Mouse (Mus musculus): ENCODE measurements at regions not wholly inside any gene's neighbourhood (a gene's known extent, or its start where the extent isn't known, plus 50 kb on each side); places are given as distances from the start of the nearest gene placed in this dataset.

GRCm38 (mm10) chr2:50914176-50914575 lies 234.7 kb downstream of the Rnd3 start:
- Histone ChIP-seq H3K9ac (no peak overlapping the region), H3K27me3 (no peaks in the 10 kb centered on the region), H3K9me3 (no peaks in the 10 kb centered on the region), H3K27ac (0 out of 2 replicates have a peak overlapping the region, but pooled peaks have one; percentile 66), H3K4me3 (no peak overlapping the region), H3K36me3 (no peaks in the 10 kb centered on the region), H3K4me1 (replicated peaks) (peaks cover 27% of the 10 kb centered on the region), H3K4me2 (no peak overlapping the region)
- ATAC-seq (ENCODE audit: low FRiP score), result no peak

DNA sequence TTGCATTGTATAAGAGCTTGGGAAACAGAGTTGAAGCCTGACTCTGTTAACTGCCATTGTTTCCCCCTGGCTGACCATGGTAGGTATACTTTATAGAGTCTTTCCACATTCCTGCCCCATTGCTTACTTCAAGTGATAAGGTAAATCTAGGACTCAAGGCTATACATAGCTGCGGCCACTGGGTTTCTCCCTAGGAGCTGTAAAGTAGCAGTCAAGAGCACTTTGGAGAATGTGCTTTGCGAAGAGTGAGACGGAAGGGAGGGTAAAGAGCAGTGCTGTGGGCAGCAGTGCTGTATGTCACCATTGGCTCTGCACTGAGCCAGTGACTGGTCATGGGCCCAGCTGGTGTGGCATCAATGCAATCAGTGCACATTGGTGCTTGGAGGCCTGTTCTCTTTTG lies 240.1 kb downstream of the Rnd3 start:
- H3K27ac ChIP-seq, result no peak overlapping the region
- no peak for ATAC-seq (ENCODE audit: low FRiP score)
- no peak overlapping the region for H3K9ac ChIP-seq
- no peaks in the 10 kb centered on the region for H3K36me3 ChIP-seq
- peaks cover 4% of the 10 kb centered on the region for H3K4me1 ChIP-seq (replicated peaks)
- H3K27me3 ChIP-seq, result no peaks in the 10 kb centered on the region
- WGBS, result 87% methylated on average over 3 of the region's 3 CpGs
- H3K9me3 ChIP-seq, result no peaks in the 10 kb centered on the region
- no peak overlapping the region for H3K4me3 ChIP-seq
- no peak overlapping the region for H3K4me2 ChIP-seq

DNA sequence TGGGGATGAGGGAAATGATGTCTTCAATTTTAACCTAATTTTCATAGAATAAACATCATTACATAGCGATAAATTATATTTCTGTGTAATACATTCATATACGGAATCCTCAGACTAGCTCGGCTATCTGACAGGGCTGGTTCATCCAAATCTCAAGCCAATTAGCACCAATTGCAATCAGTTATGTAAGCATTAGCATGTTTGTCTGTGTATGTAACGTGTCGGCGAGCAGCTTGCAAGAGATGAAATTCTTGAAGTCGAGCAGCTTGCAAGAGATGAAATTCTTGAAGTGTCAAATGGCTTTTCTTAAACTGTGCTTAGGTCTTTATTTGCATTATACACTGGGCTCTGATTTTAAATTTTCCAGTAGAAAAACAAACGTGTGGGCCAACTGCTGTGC lies 246.2 kb downstream of the Rnd3 start:
- ATAC-seq (ENCODE audit: low FRiP score), result no peak
- 53% methylated on average over 8 of the region's 8 CpGs for WGBS

GRCm38 (mm10) chr2:50902220-50902619 lies 246.7 kb downstream of the Rnd3 start:
- H3K4me3 ChIP-seq, result no peak overlapping the region
- no peak for ATAC-seq (ENCODE audit: low FRiP score)
- WGBS, result 50% methylated on average over 9 of the region's 9 CpGs
- no peaks in the 10 kb centered on the region for H3K27me3 ChIP-seq
- H3K4me2 ChIP-seq, result peak overlapping the region; percentile 20
- H3K4me1 ChIP-seq (replicated peaks), result peaks cover 7% of the 10 kb centered on the region
- no peak overlapping the region for H3K27ac ChIP-seq
- H3K36me3 ChIP-seq, result no peaks in the 10 kb centered on the region
- no peaks in the 10 kb centered on the region for H3K9me3 ChIP-seq
- H3K9ac ChIP-seq, result no peak overlapping the region

More for the DNA sequence above, 246.2 kb downstream of the Rnd3 start:
- H3K9ac ChIP-seq, result no peak overlapping the region
- no peaks in the 10 kb centered on the region for H3K36me3 ChIP-seq
- no peaks in the 10 kb centered on the region for H3K9me3 ChIP-seq
- peak overlapping the region; percentile 20 for H3K4me2 ChIP-seq
- H3K27ac ChIP-seq, result no peak overlapping the region
- peaks cover 7% of the 10 kb centered on the region for H3K4me1 ChIP-seq (replicated peaks)
- H3K4me3 ChIP-seq, result no peak overlapping the region
- H3K27me3 ChIP-seq, result no peaks in the 10 kb centered on the region

DNA sequence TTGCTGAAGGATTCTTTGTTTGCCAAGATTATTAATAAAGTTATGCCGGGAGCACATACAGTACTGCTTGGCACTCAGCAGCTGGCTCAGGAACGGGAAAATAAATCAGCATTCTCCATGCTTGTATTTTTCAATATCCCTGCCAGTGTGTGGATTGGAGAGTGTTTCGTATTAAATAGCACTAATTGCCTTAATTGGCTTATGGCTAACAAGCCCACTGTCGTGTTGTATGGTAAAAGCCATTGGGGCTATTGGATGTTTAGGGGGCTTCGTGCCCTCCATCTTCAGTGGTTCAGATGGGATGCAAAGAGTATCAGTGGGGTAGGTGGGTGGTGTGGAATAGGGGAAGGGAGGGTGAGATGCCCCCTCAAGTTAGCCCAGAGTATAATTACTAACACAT lies 259.9 kb downstream of the Rnd3 start:
- Histone ChIP-seq H3K27ac (no peak overlapping the region), H3K4me1 (replicated peaks) (peaks cover 11% of the 10 kb centered on the region), H3K9me3 (no peaks in the 10 kb centered on the region), H3K36me3 (no peaks in the 10 kb centered on the region), H3K27me3 (0 out of 2 replicates have a peak, but pooled peaks cover 2% of the 10 kb centered on the region), H3K9ac (no peak overlapping the region), H3K4me2 (no peak overlapping the region), H3K4me3 (no peak overlapping the region)
- WGBS, result 60% methylated on average over 5 of the region's 5 CpGs
- peak; percentile 52; the same call in 1 of the 2 replicates for ATAC-seq (ENCODE audit: low FRiP score)

GRCm38 (mm10) chr2:50887954-50888353 lies 261.0 kb downstream of the Rnd3 start:
- H3K9me3 ChIP-seq, result no peaks in the 10 kb centered on the region
- H3K4me3 ChIP-seq, result no peak overlapping the region
- no peak overlapping the region for H3K4me2 ChIP-seq
- H3K4me1 ChIP-seq (replicated peaks), result peaks cover 11% of the 10 kb centered on the region
- H3K9ac ChIP-seq, result no peak overlapping the region
- 0 out of 2 replicates have a peak, but pooled peaks cover 2% of the 10 kb centered on the region for H3K27me3 ChIP-seq
- no peak overlapping the region for H3K27ac ChIP-seq
- no peak for ATAC-seq (ENCODE audit: low FRiP score)
- H3K36me3 ChIP-seq, result no peaks in the 10 kb centered on the region
- WGBS, result 86% methylated on average over 4 of the region's 4 CpGs

GRCm38 (mm10) chr2:50885924-50886315 lies 263.0 kb downstream of the Rnd3 start:
- H3K4me3 ChIP-seq, result no peak overlapping the region
- 39% methylated on average over 7 of the region's 7 CpGs for WGBS
- no peaks in the 10 kb centered on the region for H3K36me3 ChIP-seq
- ATAC-seq (ENCODE audit: low FRiP score), result no peak
- no peak overlapping the region for H3K9ac ChIP-seq
- H3K4me1 ChIP-seq (replicated peaks), result peaks cover 11% of the 10 kb centered on the region
- H3K9me3 ChIP-seq, result no peaks in the 10 kb centered on the region
- H3K27ac ChIP-seq, result no peak overlapping the region
- H3K27me3 ChIP-seq, result 0 out of 2 replicates have a peak, but pooled peaks cover 2% of the 10 kb centered on the region
- H3K4me2 ChIP-seq, result no peak overlapping the region

GRCm38 (mm10) chr2:50885280-50885923 lies 263.5 kb downstream of the Rnd3 start:
- H3K4me1 ChIP-seq (replicated peaks), result peaks cover 11% of the 10 kb centered on the region
- no peak overlapping the region for H3K27ac ChIP-seq
- ATAC-seq (ENCODE audit: low FRiP score), result no peak
- no peak overlapping the region for H3K4me3 ChIP-seq
- 0 out of 2 replicates have a peak, but pooled peaks cover 2% of the 10 kb centered on the region for H3K27me3 ChIP-seq
- no peaks in the 10 kb centered on the region for H3K9me3 ChIP-seq
- 78% methylated on average over 4 of the region's 4 CpGs for WGBS
- H3K4me2 ChIP-seq, result no peak overlapping the region
- H3K36me3 ChIP-seq, result no peaks in the 10 kb centered on the region
- H3K9ac ChIP-seq, result no peak overlapping the region

DNA sequence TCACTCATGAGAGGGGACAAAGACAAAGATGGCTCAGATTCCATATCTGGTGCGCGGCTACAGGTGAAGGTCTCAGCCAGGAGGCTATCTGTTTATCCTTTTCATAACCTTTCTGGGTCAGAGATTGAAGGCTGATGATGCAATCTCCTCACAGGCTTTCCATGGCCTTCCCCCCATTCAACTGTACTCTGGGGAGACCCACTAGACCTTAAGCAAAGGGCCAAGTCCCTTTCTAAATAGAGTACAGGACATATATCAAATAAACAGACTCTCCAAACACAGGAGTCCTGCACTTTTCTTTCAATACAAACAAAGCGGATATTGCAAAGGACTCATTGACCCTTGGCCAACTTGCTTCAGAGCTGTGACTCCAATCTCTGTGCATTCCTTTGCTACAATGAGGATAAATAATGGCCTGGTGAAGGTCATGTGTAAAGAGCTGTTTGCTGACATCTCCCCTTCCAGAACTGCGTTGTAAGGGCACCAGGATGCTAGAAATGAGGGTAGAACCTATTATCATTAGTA lies 267.3 kb downstream of the Rnd3 start:
- H3K27ac ChIP-seq, result no peak overlapping the region
- ATAC-seq (ENCODE audit: low FRiP score), result no peak

GRCm38 (mm10) chr2:50880806-50881205 lies 268.1 kb downstream of the Rnd3 start:
- no peaks in the 10 kb centered on the region for H3K36me3 ChIP-seq
- H3K4me3 ChIP-seq, result no peak overlapping the region
- no peaks in the 10 kb centered on the region for H3K9me3 ChIP-seq
- H3K4me1 ChIP-seq (replicated peaks), result peaks cover under 1% of the 10 kb centered on the region; the same call in 1 of the 2 replicates
- H3K27me3 ChIP-seq, result no peaks in the 10 kb centered on the region
- H3K4me2 ChIP-seq, result no peak overlapping the region
- no peak overlapping the region for H3K9ac ChIP-seq
- H3K27ac ChIP-seq, result no peak overlapping the region
- no peak for ATAC-seq (ENCODE audit: low FRiP score)
- WGBS, result 85% methylated on average over 4 of the region's 4 CpGs

More for the DNA sequence above, 267.3 kb downstream of the Rnd3 start:
- H3K4me3 ChIP-seq, result no peak overlapping the region
- no peaks in the 10 kb centered on the region for H3K27me3 ChIP-seq
- H3K36me3 ChIP-seq, result no peaks in the 10 kb centered on the region
- no peak overlapping the region for H3K4me2 ChIP-seq
- H3K9me3 ChIP-seq, result no peaks in the 10 kb centered on the region
- H3K9ac ChIP-seq, result no peak overlapping the region
- WGBS, result 78% methylated on average over 4 of the region's 4 CpGs
- H3K4me1 ChIP-seq (replicated peaks), result peaks cover 5% of the 10 kb centered on the region; the same call in 1 of the 2 replicates

DNA sequence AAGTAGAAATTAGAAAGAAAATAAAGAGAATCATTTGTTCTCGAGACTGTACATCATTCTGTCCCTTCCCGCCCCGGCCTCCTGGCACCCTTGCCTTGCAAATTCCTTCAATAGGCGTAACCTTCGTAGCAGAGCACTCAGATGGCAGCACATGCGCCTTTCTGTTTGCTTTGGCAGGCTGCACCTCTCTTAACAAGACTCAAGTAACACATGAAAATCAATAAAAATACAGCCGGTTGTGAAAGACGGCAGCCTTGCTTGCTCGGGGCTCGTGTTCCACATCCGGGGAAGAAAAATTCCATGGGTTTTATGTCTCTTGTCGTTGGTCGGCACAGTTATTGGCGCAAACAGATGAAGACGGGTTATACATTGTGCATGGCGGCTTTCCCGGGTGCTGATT lies 271.2 kb downstream of the Rnd3 start:
- Histone ChIP-seq H3K4me2 (no peak overlapping the region), H3K9ac (no peak overlapping the region), H3K27me3 (no peaks in the 10 kb centered on the region), H3K36me3 (no peaks in the 10 kb centered on the region), H3K4me3 (no peak overlapping the region), H3K27ac (no peak overlapping the region), H3K9me3 (no peaks in the 10 kb centered on the region), H3K4me1 (replicated peaks) (no peaks in the 10 kb centered on the region)
- 85% methylated on average over 17 of the region's 17 CpGs for WGBS
- no peak for ATAC-seq (ENCODE audit: low FRiP score)

- Histone ChIP-seq H3K4me1 (replicated peaks) (0 out of 2 replicates have a peak, but pooled peaks cover 4% of the 10 kb centered on the region), H3K36me3 (no peaks in the 10 kb centered on the region), H3K4me3 (no peak overlapping the region), H3K4me2 (no peak overlapping the region), H3K9me3 (no peaks in the 10 kb centered on the region), H3K27ac (no peak overlapping the region), H3K27me3 (no peaks in the 10 kb centered on the region), H3K9ac (no peak overlapping the region)
- no peak for ATAC-seq (ENCODE audit: low FRiP score)
- WGBS, result 92% methylated on average over 6 of the region's 6 CpGs
Observed at GRCm38 (mm10) chr2:50875072-50875471, 273.8 kb downstream of the Rnd3 start.

All from hindbrain, embryonic 13.5 days (tissue).